Mouse (Mus musculus) kidney, adult 9 months (tissue): ENCODE data around the gene Nat8f4.
"Not testable (repeated sequence)": the region's sequence is repeated elsewhere in the genome, so short reads cannot be mapped to it uniquely, and the experiment has no call there.

ENCODE experiments used
- DNase-seq: peaks from one replicate; pipeline ENCODE4 v3.0.0; 2022

The Nat8f4 gene

DNA sequence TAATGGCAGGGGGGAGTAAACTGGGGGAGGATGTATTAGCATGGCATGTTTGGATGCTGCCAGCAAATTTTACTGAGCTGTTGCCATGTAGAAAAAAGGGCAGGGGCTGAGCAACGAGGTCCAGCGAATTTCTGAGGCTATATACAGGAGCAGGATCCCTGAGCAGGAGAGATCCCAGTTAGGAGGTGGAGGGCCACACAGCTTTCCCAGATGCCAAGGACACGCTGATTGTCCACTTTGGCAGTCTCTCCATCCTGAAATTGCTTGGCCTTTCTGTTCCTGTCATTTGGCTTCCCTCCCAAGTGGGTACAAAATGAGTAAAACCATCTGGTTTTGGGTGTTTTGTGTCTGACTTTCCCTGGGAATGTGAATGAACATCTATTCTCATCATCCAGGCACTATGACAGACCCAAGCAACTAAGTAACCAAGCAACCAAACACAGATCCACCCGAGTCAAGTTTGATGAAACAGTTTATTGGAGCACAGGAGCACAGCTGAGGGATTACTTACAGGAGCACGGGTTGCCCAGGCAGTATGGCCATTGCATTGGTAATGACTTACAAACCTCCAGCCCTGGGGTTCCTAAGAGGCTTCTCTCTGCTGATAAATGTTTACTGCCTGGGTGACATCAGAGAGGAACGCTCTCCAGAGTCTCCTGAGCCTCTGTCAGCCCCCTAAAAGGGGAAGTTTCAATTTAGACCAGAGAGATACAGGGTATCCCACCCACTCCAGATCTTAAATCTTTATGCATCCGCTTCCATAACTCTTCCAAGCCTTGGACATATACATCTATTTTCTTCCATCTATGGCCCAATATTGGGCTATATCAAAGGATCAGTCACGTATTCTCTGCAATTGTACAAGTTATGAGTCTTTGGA lies 5.8 kb downstream of the Nat8f4 start:
- not testable (repeated sequence) for DNase-seq

DNA sequence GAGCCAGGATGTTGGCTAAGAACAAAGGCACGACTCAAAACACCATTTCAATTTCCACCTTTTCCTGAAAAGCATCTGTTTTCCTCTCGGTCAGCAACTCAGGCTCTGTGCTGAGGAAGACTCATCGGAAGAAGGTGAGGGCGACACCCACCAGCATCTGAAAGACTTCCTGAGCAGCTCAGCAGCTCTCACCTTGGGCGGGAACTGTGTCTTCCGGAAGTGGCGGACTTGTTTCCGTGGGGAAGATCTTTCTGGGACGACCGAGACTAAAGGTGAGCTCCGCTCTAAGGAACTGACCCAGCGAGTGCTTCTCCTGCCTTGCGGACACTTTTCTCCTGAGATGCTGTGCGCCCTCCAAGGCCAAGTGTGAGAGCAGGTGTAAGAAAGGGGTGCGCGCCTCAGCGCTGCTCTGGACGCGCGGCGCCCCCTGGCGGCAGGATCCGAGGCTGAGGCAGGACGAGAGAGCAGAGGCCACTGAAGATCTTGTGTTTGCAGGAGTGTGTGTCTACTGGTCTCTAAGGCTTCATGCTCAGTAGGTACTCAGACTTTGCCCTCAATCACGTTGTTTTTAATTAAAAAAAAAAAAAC lies 9.5 kb downstream of the Nat8f4 start:
- peak; percentile 67 for DNase-seq

DNA sequence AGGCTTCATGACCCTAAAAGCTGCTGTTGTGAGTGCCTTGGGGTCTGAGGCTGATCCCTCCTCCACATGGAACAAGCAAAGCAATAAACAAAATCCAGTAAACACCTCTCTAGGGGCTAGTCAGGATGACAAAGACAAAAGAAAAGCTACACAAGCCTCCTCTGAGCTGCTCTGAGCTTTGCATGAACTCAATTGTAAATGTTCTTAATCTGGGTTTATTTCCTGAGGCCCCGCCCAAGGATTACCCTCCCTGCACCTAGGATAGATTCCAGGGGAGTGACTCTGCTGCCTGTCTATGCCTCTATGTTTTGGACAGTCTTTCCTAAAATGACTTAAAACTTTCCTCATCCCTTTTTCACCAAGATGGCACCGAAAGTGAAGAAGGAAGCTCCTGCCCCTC lies 15.7 kb downstream of the Nat8f4 start:
- DNase-seq = no peak

DNA sequence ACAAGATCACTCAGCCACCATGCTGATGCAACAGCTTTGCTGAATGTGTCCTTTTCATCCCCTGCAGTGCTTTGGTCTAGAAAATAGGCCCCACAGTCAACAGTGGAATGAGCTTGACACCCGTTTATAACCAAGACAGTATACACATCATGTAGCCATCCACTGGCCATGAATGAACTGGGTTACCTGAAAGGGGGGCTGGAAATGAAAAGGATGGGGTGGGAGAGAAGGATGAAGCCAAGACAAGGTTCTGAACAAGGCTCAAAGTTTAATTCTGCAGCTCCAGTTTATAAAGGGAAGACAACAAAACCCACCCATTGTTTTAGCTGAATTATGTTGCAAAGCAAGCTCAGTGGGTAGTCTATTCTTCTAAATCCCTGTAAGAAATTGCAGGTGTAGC lies 20.4 kb downstream of the Nat8f4 start:
- no peak for DNase-seq

DNA sequence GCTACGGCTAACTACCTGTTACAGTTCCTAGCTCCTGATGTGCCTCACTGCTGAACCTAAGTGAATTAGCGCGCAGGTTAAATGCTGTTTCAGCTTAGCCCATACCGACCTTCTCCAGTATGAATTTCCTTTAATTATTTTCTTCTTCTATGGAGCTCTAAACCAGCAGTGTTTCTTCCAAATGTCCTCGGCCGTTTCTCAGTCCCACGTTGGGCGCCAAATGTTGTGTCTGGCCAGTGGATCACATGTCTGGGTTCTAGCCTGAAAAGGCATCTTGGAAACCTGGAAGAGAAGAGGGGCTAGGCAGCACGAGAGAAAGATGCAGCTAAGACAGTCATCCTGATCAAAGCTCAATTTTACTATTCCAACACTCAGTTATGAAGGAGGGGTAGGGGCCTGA lies 21.4 kb downstream of the Nat8f4 start:
- not testable (repeated sequence) for DNase-seq

DNA sequence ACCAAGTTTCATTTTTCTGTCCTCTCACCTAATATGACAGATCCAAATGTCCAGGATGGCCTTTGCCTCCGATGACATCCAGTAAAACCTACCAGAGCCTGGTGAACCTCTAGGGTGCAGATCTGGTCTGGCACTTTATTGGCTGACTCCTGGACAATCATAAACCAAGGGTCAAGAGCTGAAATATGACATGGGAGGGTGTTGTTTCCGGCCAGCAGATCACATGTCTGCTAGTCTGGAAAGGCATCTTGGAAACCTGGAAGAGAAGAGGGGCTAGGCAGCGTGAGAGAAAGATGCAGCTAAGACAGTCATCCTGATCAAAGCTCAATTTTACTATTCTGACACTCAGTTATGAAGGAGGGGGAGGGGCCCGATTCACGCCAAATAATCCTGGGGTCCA lies 35.7 kb downstream of the Nat8f4 start, which contains the start of gene Nat8f2:
Gene Nat8f2 (minus strand): TSS at position 153 of the 400 bp plus-strand sequence.
- DNase-seq = peak; percentile 92

DNA sequence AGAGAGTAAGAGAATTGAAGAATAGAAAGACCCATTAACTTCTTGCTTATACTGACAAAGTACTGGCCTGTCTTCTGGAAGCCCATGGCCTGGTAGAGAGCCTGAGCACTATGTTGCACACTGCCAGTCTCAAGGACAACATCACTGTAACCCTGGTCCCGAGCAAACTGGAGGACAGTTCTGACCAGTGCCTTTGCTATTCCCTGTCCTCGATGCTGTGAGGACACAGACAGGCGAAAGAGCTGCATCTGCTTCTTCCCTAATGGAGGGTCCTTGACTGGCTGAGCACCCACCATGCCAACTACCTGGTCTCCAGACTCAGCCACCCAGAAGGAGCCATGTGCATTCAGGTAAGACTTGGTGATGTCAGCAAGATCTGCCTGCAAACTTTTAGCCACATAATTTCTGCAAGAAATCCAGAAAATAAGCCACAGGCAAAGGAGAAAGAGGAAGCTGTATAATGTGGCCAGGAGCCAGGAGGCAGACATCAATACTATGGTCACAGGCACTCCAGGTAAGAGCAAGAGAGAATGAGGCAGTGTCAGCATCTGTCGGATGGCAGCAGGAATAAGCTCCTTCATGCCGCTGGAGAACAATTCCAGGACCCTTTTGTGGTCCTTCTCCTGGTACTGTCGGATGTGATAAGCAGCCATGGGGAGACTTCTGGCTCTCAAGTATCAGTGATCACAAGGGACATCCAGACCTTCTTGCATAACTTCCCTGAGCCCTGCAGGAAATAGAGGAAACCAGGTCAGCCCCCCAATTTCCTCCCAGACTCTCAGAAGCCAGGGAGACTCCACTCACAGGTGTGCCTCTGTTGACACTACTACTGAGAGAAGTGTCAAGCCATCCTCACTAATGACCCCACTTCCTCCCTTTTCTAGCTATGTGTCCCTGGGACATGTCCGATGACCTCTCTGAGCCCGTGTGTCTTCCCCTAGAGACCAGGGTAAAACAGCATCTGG lies 36.7 kb downstream of the Nat8f4 start:
- DNase-seq = peak; percentile 49

DNA sequence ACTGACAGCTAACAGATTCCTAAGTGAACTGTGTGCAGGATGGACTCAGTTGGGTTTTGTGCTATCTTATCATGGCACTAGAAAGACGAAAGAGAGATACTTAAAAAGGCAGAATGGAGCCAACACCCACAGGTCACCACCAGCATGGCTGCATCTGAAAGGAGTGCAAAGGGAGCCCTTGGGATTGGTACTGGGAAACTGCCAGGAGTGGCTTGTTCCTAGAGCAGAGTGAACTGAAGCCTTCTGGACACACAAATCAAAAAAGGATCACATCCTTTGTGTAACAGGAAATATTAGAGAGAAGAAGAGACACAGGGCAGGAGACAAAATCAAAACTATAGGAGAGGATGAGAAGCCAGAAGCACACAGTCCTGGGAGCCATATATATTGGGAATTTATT lies 37.7 kb downstream of the Nat8f4 start:
- DNase-seq = not testable (repeated sequence)

DNA sequence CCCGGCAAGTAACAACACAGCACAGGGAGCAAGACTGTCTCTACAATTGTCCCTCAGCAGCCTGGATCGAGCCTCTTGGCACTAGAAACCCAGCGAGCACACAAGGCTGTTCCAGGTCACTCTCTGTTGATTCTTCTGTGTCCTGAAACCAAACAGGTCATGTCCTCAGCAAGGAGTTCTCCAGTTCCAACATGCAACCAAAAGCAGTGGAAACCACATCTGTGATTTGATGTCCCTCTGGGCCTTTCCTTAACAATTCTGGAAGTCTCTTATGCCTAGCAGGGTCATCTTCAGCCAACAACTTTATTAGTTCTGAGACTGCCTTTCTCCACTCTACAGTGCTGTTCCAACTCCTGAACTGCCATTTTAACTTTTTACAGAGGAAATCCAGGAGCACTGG lies 38.5 kb downstream of the Nat8f4 start:
- not testable (repeated sequence) for DNase-seq

DNA sequence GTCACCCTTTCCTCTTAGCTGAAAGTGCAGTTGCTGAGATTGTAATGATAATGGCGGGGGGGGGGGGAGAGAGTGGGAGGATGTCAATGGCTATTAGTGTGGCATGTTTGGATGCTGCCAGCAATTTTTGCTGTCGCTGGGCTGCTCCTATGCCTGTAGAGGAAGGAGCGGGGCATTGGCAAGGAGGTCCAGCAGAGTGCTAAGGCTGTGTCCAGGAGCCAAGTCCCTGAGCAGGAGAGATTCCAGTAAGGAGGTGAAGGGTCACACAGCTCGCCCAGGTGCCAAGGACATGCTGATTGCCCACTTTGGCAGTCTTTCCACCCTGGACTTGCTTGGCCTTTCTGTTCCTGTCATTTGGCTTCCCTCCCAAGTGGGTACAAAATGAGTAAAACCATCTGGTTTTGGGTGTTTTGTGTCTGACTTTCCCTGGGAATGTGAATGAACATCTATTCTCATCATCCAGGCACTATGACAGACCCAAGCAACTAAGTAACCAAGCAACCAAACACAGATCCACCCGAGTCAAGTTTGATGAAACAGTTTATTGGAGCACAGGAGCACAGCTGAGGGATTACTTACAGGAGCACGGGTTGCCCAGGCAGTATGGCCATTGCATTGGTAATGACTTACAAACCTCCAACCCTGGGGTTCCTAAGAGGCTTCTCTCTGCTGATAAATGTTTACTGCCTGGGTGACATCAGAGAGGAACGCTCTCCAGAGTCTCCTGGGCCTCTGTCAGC lies 39.6 kb downstream of the Nat8f4 start:
- DNase-seq = peak; percentile 84

DNA sequence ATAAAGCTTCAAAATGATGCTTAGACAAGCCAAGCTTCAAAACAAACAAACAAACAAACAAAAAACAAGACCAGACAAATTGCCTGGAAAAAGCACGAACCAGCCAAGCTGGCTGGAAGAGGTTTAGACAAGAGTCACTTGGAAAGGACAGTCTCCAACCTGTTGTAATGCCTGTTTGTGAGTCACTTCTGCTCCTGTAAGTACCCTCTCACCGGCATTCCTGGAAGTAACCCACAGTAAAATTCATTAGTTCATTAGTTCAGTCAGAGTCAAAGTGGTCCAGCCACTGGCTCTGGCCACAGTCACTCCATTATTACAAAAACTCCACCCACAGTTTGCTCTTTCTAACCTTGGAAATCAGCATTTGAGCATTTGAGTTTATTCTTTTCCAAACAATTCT lies 40.8 kb downstream of the Nat8f4 start:
- no peak for DNase-seq

DNA sequence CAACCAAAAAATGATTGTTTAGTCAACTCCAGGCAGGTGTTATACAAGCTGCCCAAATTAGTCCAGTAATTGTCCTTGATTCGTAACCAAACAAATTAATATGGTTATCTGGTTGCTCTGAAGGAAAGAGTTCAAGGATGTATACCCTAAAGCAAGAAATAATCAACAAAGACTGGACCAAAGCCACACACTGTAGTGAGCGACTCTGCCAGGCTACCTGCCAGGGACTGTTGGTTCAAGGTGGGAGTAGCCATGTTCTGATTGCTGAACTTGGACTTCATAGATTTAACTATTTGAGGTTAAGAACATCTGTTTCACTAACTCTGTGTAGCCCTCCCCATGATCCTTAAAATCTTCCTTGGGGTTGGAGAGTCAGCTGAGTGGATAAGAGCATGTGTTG lies 41.5 kb downstream of the Nat8f4 start:
- DNase-seq = no peak

DNA sequence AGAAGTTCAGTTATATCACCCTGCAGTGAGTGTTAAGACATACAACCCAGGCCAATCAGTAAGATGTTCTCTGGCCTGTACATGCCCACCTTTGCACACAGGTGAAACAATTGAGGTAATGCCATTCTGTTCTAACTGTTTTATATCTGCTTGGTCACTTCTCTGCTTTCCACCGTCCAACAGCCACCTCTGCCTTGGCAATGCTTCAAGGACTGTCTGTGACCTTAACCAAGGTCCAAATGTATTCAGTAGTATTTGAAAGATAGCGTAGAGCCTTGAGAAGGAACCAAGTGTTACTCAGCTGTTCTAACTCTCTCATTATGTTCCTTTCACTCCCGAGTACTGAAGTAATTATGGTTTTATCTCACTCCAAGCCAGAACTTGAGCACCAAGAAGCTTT lies 42.1 kb downstream of the Nat8f4 start:
- DNase-seq = peak; percentile 79

DNA sequence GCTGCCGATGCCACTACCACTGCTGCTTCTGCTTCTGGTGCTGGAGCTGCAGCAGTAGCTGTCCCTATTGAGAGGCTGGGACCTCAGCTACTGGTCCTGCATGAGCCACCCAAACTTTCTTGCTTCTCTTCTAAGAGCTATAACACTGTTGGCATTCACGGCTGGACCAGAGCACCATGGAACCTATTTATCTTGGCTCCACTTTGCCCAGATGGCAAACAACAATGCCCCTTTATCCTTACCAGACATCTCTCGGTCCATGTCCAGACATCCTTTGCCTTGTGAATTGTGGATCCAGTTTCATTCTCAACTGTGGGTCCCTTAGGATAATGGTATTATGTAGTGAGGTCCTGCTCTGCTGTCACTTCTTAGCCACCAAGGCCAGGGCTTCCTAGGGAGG lies 43.4 kb downstream of the Nat8f4 start:
- DNase-seq = no peak

DNA sequence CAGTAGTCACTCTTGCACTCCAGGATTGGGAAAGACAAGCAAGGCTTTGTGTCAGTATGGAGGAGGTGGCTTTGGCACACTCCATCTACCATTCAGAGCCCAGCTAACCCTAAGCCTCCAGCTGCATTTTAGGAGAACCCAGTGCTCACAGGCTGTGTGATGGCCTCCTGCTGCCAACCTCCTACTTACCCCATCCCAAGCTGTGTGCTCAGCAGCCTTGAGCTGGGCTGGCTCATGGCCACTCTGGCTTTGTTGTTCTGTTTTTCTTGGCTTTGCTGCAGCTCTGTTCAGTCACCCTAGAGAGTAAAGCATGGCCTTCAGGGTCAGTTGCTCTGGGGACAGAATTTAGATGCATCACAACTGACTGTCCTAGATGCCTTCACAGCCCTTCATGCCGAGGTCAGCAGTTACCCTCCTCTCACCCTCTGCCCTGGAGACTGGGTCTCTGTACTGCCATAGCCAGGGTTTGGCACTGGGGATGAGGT lies 48.4 kb downstream of the Nat8f4 start:
- peak; percentile 89 for DNase-seq

DNA sequence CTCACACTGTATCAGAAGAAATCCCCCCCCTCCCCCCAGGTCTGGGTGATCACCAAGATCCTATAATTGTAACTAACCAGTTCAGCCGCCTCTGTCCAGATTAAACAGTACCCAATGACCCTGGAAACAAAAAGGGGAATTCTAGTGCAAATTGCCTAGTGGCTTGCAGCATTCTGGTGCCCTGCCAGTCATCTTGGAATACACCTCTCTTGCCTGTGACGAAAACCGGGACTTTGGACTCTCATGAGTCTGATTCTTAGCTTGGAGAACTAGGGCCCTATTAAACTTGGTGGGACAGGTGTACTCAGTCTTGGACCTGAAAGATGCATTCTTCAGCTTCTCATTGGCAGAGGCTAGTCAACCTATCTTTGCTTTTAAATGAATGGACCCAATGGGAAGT lies 51.2 kb downstream of the Nat8f4 start:
- DNase-seq = peak; percentile 89

DNA sequence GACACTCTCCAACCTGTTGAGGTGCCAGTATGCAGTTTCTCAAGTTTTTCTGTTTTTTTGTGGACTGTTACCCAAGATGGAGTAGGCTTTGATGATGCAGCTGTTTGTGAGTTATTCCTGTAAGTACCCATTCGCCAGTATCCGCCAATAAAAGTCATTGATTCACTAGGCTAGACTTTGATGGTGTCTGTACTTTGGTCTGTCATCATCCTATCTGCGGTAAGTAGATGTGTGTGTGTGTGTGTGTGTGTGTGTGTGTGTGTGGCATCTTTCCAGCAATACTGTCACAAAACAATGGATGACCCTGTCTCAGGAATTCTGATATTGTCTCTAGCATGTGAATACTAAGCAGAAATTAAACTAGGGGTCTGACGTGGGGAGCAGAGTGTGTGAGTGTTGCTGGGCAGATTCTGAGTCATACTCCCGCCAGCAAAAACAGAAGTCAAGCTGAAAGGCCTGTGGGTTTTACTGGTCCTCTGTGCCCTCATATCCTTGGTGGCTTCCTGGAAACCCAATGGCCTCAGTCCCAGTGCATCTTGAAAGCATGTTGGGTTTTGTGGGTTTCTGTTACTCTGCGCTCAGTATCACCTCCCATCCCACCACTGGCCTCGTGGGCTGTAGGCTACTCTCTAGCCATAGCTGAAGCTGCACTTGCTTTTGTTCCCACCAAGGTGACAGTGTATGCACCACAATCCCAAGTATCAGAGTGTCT lies 53.5 kb downstream of the Nat8f4 start:
- peak; percentile 67 for DNase-seq

DNA sequence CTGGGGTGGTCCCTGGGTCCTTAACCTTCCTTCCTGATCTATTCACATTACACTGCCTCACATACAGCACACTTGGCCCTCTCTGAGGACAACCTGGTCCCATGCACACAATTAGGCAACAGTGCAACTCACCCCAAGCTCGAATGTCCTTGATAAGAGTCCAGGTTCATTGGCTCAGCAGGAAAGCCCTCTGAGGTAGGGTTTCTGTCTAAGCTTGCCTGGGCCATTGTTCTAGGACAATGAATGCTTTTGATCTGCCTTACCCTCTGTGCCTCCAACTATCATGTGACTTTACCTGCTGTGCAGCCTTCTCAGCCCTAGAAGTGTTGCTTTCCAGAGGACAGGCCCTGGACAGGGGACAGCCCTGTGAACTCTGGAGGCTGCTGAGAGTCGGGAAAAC lies 55.4 kb downstream of the Nat8f4 start:
- no peak for DNase-seq
